Mouse (Mus musculus) forebrain, embryonic 13.5 days (tissue): ENCODE data around the gene Ninj2. TPM values are rescaled to one million over a fixed set of nuclear protein-coding genes. Genes with fewer than 3 reads are reported as not detected.

Experiments used
- ATAC-seq: fragments of 200-750 bp; cut with Nextera tagmentation; 2 replicates; pipeline ENCODE4 v1.8.0; 2017
- H3K27ac ChIP-seq: fragments of 300-500 bp; sonication (generic); 2 replicates; pipeline ENCODE4 v1.5.1; 2015; ENCODE audit warnings: inconsistent platforms, mild to moderate bottlenecking, moderate library complexity
- H3K27me3 ChIP-seq: fragments of 300-500 bp; sonication (generic); 2 replicates; pipeline ENCODE4 v1.6.1; 2015; ENCODE audit warnings: mild to moderate bottlenecking, inconsistent platforms
- H3K36me3 ChIP-seq: fragments of 300-500 bp; sonication (generic); 2 replicates; pipeline ENCODE4 v1.6.1; 2015; ENCODE audit warnings: mild to moderate bottlenecking, inconsistent platforms; ENCODE audit not compliant: poor library complexity, severe bottlenecking
- H3K4me1 ChIP-seq: fragments of 300-500 bp; sonication (generic); 2 replicates; pipeline ENCODE4 v1.6.1; 2015; ENCODE audit warnings: inconsistent platforms
- H3K4me2 ChIP-seq: fragments of 300-500 bp; sonication (generic); 2 replicates; pipeline ENCODE4 v1.6.1; 2015; ENCODE audit warnings: inconsistent platforms, mild to moderate bottlenecking, moderate library complexity
- H3K4me3 ChIP-seq: fragments of 300-500 bp; sonication (generic); 2 replicates; pipeline ENCODE4 v1.5.1; 2015; ENCODE audit warnings: mild to moderate bottlenecking, inconsistent platforms
- H3K9ac ChIP-seq: fragments of 300-500 bp; sonication (generic); 2 replicates; pipeline ENCODE4 v1.6.1; 2015; ENCODE audit warnings: mild to moderate bottlenecking, inconsistent platforms
- H3K9me3 ChIP-seq: fragments of 300-500 bp; sonication (generic); replicated peaks from 2 replicates; pipeline ENCODE4 v1.6.1; 2016; ENCODE audit warnings: inconsistent platforms
- WGBS: fragments of 180-500 bp; shearing (Covaris S2); methylation state at CpG from one replicate; pipeline ENCODE4 v1.1.7; 2015; 5-methylcytosine and 5-hydroxymethylcytosine counted together
- polyA plus RNA-seq: library from polyadenylated mRNA; unstranded; fragments of >200 nt; fragmentation: Nextera tagmentation; extraction: Ambion mirVana; gene quantifications from 2 replicates; pipeline ENCODE4 v1.2.1, GENCODE M21; 2015

Gene Ninj2
- polyA plus RNA-seq, 1 experiment from 2014 or later, result not detected

DNA sequence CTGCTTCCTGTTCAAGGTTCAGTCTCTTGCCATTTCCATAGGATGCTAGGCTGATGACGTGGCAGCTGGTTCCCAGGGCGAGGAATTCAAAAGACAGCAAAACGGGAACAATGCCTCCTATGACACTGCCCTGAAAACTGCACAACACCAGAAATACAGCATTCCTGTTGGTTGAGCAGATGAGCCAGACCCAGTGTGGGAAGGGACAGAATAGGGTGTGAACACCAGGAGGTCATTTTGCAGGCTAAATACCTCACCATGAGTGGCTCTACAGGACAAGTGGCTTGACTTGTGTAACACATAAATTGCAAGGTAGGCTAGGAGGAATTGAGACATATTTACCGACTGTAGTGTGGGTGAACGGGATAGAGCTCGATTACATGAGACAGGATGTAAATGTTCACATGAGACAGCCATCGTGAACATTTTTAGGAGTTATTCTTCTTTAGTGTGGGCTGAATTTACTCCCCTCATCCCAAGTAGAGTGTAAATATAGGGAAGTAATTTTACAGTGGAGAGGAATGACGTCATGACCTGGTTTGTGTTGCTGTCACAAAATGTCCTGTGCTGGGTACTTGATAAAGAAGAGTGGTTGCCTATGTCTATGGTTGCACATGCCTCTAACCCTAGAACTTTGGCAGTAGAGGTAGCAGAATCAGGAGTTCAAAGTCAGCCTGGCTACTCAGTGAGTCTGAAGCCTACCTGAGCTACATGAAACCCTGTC is 79.3 kb downstream of the Ninj2 start:
- no peaks in the 10 kb centered on the region for H3K9me3 ChIP-seq
- no peak overlapping the region for H3K9ac ChIP-seq
- 88% methylated on average over 8 of the region's 8 CpGs for WGBS
- no peaks in the 10 kb centered on the region for H3K36me3 ChIP-seq
- no peak overlapping the region for H3K27ac ChIP-seq
- no peak overlapping the region for H3K4me2 ChIP-seq
- H3K4me1 ChIP-seq, result no peaks in the 10 kb centered on the region
- H3K27me3 ChIP-seq, result no peaks in the 10 kb centered on the region
- H3K4me3 ChIP-seq, result no peak overlapping the region
- no peak for ATAC-seq

DNA sequence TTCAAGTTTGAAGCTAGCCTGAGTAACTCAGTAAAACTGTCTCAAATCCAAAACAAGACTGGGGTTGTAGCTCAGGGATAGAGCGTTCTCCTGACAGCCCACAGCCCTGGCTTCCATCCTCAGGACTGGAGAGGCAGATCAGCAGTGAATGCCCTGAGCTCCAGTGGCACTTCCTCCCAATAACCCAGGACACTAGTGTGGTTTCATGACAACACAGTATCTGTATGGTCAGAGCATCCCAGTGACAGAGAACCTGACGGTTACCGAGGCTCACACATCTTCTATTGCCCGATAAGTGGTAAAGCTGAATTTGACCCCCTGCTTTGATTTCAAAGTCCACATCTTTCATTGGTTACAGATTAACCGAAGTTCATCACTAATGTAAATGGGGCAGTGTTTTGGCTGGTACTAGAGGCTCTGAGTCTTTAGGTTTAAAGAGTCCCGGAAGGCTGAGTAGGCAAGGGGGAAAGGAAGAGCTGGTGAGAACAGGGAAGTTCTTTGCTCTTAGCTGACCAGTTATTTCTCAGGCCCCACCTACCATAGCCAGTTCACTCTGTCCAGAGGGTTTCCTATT is 81.0 kb downstream of the Ninj2 start:
- no peak overlapping the region for H3K4me3 ChIP-seq
- no peaks in the 10 kb centered on the region for H3K9me3 ChIP-seq
- ATAC-seq, result no peak
- H3K4me2 ChIP-seq, result no peak overlapping the region
- H3K27ac ChIP-seq, result no peak overlapping the region
- 84% methylated on average over 6 of the region's 6 CpGs for WGBS
- H3K4me1 ChIP-seq, result no peaks in the 10 kb centered on the region
- H3K9ac ChIP-seq, result no peak overlapping the region
- no peaks in the 10 kb centered on the region for H3K36me3 ChIP-seq
- no peaks in the 10 kb centered on the region for H3K27me3 ChIP-seq

DNA sequence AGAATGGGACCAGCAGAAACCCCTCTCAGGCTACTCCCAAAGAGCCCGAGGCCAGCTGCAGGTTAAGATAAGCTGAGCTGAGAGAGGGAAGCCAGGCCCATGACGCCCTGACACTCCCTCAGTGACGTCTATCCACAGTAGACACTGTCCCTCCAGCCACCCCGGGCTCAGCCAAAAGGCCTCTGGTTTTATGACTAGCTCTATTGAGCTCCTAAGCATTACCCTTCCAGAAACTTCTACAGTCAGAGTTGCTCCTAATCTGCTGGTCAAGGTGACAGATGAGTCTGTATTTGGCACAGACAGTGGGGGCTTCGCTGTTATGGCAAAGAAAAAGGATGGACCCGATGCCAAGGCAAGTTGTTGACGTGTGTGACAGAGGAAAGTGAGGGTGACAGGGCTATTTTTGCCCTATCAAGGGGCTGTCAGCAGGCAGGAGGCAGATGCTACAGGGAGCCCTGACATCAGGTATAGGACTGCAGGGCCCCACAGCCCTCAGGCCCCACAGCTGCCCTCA is 81.5 kb downstream of the Ninj2 start:
- H3K4me2 ChIP-seq, result no peak overlapping the region
- H3K9ac ChIP-seq, result no peak overlapping the region
- WGBS, result 81% methylated on average over 7 of the region's 7 CpGs
- no peak overlapping the region for H3K27ac ChIP-seq
- no peaks in the 10 kb centered on the region for H3K9me3 ChIP-seq
- no peaks in the 10 kb centered on the region for H3K36me3 ChIP-seq
- no peaks in the 10 kb centered on the region for H3K27me3 ChIP-seq
- no peak overlapping the region for H3K4me3 ChIP-seq
- no peak for ATAC-seq
- H3K4me1 ChIP-seq, result no peaks in the 10 kb centered on the region

DNA sequence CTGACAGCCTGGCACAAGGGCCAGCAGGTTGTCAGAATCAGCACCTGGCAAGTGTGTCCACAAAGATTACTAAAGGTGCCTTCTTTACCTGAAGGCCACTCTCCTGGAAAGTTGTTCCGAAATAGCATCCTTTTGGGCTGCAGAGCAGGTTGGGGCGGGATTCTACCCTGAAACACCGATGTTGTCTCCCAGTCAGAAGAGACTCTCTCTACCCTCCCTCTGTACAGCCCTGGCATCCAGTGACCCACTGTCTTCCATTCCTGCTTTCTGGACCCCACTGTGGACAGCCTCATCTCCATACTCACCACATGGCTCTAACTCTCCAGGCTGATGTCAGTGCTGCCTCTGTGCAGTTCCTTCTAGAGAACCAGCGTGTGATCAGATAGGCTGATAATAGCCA is 82.5 kb downstream of the Ninj2 start:
- Histone ChIP-seq H3K9ac (no peak overlapping the region), H3K4me2 (no peak overlapping the region), H3K27ac (no peak overlapping the region), H3K4me1 (no peaks in the 10 kb centered on the region), H3K36me3 (no peaks in the 10 kb centered on the region), H3K27me3 (no peaks in the 10 kb centered on the region), H3K9me3 (no peaks in the 10 kb centered on the region), H3K4me3 (no peak overlapping the region)
- 93% methylated on average over 4 of the region's 4 CpGs for WGBS
- no peak for ATAC-seq

DNA sequence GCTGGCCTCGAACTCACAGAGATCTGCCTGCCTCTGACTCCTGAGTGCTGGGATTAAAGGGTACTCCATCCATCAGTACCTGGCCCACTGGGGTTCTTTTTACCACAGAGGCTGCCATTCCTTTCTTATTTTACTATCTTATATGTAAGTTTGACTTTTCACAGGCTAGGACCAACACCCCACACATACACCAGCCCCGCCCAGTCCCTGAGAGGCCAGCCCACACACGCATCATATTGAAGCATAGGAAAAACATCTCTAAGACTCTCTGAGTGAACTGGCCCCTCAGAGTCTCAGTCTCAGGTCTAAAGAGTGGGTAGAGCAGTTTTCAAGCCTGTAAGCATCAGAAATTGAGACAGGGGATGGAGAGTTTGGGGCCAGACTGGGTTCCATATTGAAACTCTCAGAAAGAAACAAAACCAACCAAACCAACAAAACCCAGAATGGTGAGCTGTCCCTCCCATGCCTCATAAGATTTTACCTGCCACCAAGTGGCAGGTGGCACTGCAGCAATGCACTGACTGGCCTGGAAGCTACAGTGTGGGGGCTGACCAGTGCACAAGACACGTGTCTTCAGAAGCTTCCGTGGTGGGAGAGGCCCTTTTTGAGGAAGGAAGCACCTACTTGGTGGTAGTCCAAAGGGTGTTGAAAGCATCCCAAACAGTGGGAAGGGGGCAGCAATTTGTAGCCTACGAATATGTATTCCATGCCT is 86.0 kb downstream of the Ninj2 start:
- ATAC-seq, result no peak
- H3K4me2 ChIP-seq, result no peak overlapping the region
- H3K36me3 ChIP-seq, result no peaks in the 10 kb centered on the region
- no peaks in the 10 kb centered on the region for H3K27me3 ChIP-seq
- no peak overlapping the region for H3K4me3 ChIP-seq
- no peak overlapping the region for H3K9ac ChIP-seq
- no peak overlapping the region for H3K27ac ChIP-seq
- H3K9me3 ChIP-seq, result no peaks in the 10 kb centered on the region
- no peaks in the 10 kb centered on the region for H3K4me1 ChIP-seq
- 87% methylated on average over 6 of the region's 6 CpGs for WGBS

DNA sequence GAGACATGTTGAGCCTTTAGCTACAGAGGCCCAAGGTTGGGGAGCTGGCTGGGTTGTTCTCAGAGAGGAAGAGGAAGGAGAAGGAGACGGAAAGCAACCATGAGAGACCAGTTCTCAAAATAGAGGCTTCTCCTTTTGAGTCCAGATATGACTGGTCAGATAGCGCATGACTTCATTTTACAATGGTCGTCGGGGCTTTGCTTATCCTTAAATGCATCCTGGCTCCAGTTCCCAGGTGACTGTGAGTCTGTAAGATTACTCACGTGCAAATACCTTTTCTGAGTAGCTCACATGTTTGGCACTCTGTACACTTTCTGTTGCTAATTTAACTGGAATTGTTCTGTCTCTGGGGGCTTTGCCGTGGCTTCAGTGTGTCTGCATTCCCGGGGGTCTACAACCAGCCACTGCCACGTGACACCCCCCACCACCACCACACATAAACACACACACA is 86.6 kb downstream of the Ninj2 start:
- Histone ChIP-seq H3K4me3 (no peak overlapping the region), H3K9me3 (no peaks in the 10 kb centered on the region), H3K27me3 (no peaks in the 10 kb centered on the region), H3K4me1 (no peaks in the 10 kb centered on the region), H3K9ac (no peak overlapping the region), H3K4me2 (no peak overlapping the region), H3K27ac (no peak overlapping the region), H3K36me3 (no peaks in the 10 kb centered on the region)
- no peak for ATAC-seq
- WGBS, result 88% methylated on average over 8 of the region's 8 CpGs

DNA sequence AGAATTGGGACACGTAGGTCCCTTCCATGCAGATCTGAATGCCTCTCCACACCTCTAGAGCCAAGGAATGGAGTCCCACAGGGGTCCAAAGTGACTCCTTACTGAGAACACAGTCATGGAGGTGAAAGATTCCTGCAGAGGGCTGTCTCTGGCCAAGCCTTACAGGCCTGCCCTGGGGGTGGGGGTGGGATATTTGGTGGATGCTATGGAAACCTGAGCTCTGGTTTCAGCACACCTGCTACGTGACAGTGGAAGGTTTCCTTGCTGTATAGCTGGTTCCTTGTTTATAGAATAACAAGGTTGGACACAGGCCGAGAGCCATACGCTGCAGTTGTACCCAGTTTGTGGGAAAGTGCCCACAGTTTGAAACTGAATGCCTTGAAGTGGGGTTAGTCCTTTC is 87.3 kb downstream of the Ninj2 start:
- 74% methylated on average over 4 of the region's 4 CpGs for WGBS
- Histone ChIP-seq H3K4me1 (no peaks in the 10 kb centered on the region), H3K4me3 (no peak overlapping the region), H3K36me3 (no peaks in the 10 kb centered on the region), H3K27ac (no peak overlapping the region), H3K9ac (no peak overlapping the region), H3K27me3 (no peaks in the 10 kb centered on the region), H3K4me2 (no peak overlapping the region), H3K9me3 (no peaks in the 10 kb centered on the region)
- no peak for ATAC-seq

DNA sequence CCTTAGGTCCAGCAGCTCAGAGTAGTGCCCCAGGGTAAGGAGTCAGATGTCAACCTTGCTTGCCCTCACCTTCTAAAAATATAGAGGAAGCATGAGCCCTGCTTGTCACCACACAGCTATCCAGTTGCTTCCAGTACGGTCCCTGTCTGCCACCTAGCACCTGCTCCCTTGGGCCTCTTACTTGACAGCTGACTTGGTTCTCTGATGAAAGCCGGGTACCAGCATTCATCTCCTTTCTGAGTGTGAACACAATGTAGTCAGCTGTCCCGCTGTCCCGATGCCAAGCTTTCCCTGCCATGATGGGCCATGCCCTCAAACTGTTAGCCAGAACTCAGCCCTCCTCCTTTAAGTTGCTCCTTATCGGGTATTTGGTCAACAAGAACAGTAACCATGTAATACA is 89.0 kb downstream of the Ninj2 start:
- no peak overlapping the region for H3K9ac ChIP-seq
- no peaks in the 10 kb centered on the region for H3K27me3 ChIP-seq
- no peak overlapping the region for H3K27ac ChIP-seq
- H3K36me3 ChIP-seq, result no peaks in the 10 kb centered on the region
- no peak overlapping the region for H3K4me2 ChIP-seq
- WGBS, result 78% methylated on average over 5 of the region's 5 CpGs
- H3K9me3 ChIP-seq, result no peaks in the 10 kb centered on the region
- no peaks in the 10 kb centered on the region for H3K4me1 ChIP-seq
- H3K4me3 ChIP-seq, result no peak overlapping the region
- ATAC-seq, result no peak

DNA sequence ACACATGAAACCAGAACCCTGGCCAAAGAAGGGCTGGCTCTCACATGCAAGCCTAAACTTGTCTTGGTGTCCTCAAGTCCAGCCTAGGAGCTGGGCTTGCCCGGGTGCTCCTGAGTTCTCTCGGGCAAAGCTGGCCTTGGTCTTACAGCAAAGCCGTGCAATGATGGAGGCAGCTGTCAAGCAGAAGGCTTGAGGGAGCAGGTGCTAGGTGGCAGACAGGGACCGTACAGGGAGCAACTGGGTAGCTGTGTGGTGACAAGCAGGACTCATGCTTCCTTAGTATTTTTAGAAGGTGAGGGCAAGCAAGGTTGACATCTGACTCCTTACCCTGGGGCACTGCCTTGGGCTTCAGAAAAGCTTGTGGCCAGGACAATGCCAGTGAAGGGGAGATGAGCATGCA is 90.6 kb downstream of the Ninj2 start:
- Histone ChIP-seq H3K4me1 (peaks cover 15% of the 10 kb centered on the region), H3K27ac (no peak overlapping the region), H3K4me3 (no peak overlapping the region), H3K9ac (no peak overlapping the region), H3K27me3 (peaks cover 7% of the 10 kb centered on the region), H3K36me3 (no peaks in the 10 kb centered on the region), H3K4me2 (no peak overlapping the region), H3K9me3 (no peaks in the 10 kb centered on the region)
- WGBS, result 86% methylated on average over 4 of the region's 4 CpGs
- ATAC-seq, result no peak

DNA sequence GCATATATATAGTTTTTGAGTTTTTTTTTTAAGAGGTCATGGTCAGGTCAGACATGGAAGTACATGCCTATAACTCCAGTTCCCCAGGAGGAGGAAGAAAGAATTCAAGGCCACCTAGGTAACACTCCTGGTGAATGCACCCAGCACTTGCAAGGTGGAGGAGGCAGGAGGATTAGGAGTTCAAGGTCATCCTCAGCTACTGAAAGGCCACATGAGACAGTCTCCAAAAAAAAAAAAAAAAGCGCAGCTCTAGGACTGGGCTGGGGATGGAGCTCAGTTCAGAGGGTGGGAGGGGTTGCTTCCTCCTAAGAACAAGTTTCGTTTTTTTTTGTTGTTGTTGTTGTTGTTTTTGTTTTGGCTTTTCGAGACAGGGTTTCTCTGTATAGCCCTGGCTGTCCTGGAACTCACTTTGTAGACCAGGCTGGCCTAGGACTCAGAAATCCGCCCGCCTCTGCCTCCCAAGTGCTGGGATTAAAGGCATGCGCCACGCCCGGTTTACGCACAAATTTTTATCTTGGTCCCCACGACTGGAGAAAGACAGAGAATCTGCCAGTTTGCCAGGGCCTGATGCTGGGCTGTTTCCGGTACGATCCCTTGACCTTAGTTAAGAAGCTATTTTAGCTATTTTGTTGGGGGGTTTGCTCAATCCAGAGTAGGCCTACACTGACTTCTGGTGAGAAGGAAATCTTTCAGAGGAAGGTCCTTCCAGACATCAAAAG is 92.0 kb downstream of the Ninj2 start:
- H3K4me1 ChIP-seq, result peaks cover 15% of the 10 kb centered on the region
- H3K36me3 ChIP-seq, result no peaks in the 10 kb centered on the region
- H3K27me3 ChIP-seq, result peaks cover 12% of the 10 kb centered on the region
- H3K4me3 ChIP-seq, result no peak overlapping the region
- no peak overlapping the region for H3K27ac ChIP-seq
- WGBS, result 91% methylated on average over 12 of the region's 12 CpGs
- H3K9me3 ChIP-seq, result no peaks in the 10 kb centered on the region
- no peak for ATAC-seq
- no peak overlapping the region for H3K9ac ChIP-seq
- no peak overlapping the region for H3K4me2 ChIP-seq

DNA sequence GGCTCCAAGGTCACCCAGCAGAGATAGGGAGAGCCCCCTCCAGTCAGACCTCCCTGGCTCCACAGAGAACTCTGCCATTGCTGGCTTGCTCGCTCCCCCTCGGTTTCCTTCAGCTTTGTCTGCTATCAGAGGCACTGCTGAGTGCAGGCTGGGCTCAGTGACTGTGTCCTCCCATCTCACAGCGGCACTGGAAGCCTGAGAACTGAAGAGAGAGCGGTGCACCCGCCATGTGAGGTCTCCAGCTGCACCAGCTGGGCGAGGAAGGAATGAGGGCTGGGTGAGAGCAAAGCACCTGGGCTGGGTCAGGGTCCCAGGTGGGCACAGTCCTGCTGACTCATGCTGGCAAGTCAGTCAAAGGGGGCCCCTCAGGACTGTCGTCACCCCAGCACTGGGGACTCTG is 92.6 kb downstream of the Ninj2 start:
- H3K4me2 ChIP-seq, result no peak overlapping the region
- WGBS, result 66% methylated on average over 7 of the region's 7 CpGs
- no peak overlapping the region for H3K9ac ChIP-seq

DNA sequence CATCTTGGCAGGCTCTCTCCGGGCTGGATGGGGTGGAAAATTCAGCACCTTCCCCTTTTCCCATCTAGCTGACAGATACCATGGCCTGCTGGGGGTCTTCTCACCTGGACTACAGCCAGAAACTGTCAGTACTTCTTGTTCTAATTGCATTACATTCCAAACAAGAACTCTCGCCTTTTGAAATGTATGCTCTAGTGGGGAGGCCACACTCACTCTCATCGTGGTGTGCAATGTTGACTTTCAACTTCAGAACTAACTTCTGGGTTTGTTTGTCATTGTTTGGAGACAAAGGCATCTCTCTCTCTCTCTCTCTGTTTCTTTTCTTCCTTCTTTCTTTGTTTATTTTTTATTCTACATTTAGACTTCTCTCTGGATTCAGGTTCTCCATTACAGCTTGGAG is 93.4 kb downstream of the Ninj2 start:
- WGBS, result 55% methylated on average over 3 of the region's 3 CpGs
- no peak overlapping the region for H3K4me3 ChIP-seq
- H3K27me3 ChIP-seq, result peaks cover 12% of the 10 kb centered on the region
- no peak overlapping the region for H3K27ac ChIP-seq
- H3K4me1 ChIP-seq, result peaks cover 15% of the 10 kb centered on the region
- no peaks in the 10 kb centered on the region for H3K9me3 ChIP-seq
- H3K4me2 ChIP-seq, result no peak overlapping the region
- H3K36me3 ChIP-seq, result no peaks in the 10 kb centered on the region
- ATAC-seq, result no peak
- no peak overlapping the region for H3K9ac ChIP-seq

More for the DNA sequence above, 92.6 kb downstream of the Ninj2 start:
- Histone ChIP-seq H3K36me3 (no peaks in the 10 kb centered on the region), H3K4me1 (peaks cover 15% of the 10 kb centered on the region), H3K4me3 (no peak overlapping the region), H3K27ac (no peak overlapping the region), H3K27me3 (peaks cover 12% of the 10 kb centered on the region), H3K9me3 (no peaks in the 10 kb centered on the region)
- ATAC-seq, result no peak
